Mouse (Mus musculus) embryonic facial prominence, embryonic 14.5 days (tissue): ENCODE data around the gene Vmn2r121. TPM values are rescaled to one million over a fixed set of nuclear protein-coding genes. Genes with fewer than 3 reads are reported as not detected.

ENCODE experiments used
- ATAC-seq: fragments of 200-750 bp; cut with Nextera tagmentation; 2 replicates; pipeline ENCODE4 v1.8.0; 2017; ENCODE audit warnings: low read depth, moderate number of reproducible peaks, moderate TSS enrichment
- DNase-seq: peaks from one replicate; pipeline ENCODE4 v3.0.0-alpha.2; 2015; ENCODE audit warnings: low spot score
- H3K27ac ChIP-seq: fragments of 300-500 bp; sonication (generic); replicated peaks from 2 replicates; pipeline ENCODE4 v1.5.1; 2014; ENCODE audit warnings: low read depth, mild to moderate bottlenecking, low read length, moderate library complexity
- H3K27me3 ChIP-seq: fragments of 300-500 bp; sonication (generic); replicated peaks from 2 replicates; pipeline ENCODE4 v1.6.1; 2014; ENCODE audit warnings: low read length; ENCODE audit not compliant: control insufficient read depth, insufficient read depth
- H3K36me3 ChIP-seq: fragments of 300-500 bp; sonication (generic); 2 replicates; pipeline ENCODE4 v1.6.1; 2014; ENCODE audit warnings: low read length, mixed read lengths; ENCODE audit not compliant: control insufficient read depth, insufficient read depth
- H3K4me1 ChIP-seq: fragments of 300-500 bp; sonication (generic); 2 replicates; pipeline ENCODE4 v1.6.1; 2014; ENCODE audit warnings: antibody characterized with exemption, low read length; ENCODE audit not compliant: control insufficient read depth, insufficient read depth
- H3K4me2 ChIP-seq: fragments of 300-500 bp; sonication (generic); 2 replicates; pipeline ENCODE4 v1.6.1; 2014; ENCODE audit warnings: low read depth, mild to moderate bottlenecking, low read length, moderate library complexity, mixed read lengths
- H3K4me3 ChIP-seq: fragments of 300-500 bp; sonication (generic); 2 replicates; pipeline ENCODE4 v1.5.1; 2014; ENCODE audit warnings: low read depth, mild to moderate bottlenecking, low read length
- H3K9ac ChIP-seq: fragments of 300-500 bp; sonication (generic); 2 replicates; pipeline ENCODE4 v1.6.1; 2014; ENCODE audit warnings: low read depth, mild to moderate bottlenecking, low read length, moderate library complexity, mixed read lengths
- H3K9me3 ChIP-seq: fragments of 300-500 bp; sonication (generic); 2 replicates; pipeline ENCODE4 v1.6.1; 2016; ENCODE audit warnings: low read length; ENCODE audit not compliant: control insufficient read depth
- WGBS: fragments of 180-500 bp; shearing (Covaris S2); extraction: QIAGEN DNeasy Blood & Tissue Kit; methylation state at CpG from one replicate; pipeline ENCODE4 v1.1.7; 2014; 5-methylcytosine and 5-hydroxymethylcytosine counted together
- polyA plus RNA-seq: library from polyadenylated mRNA; unstranded; fragments of >200 nt; fragmentation: Nextera tagmentation; extraction: Ambion mirVana; gene quantifications from 2 replicates; pipeline ENCODE4 v1.2.1, GENCODE M21; 2014

The Vmn2r121 gene
- not detected in 2 replicates for polyA plus RNA-seq

GRCm38 (mm10) chrX:124135852-124136251 is at the start of gene Vmn2r121:
Gene Vmn2r121, minus strand, starts transcription at chrX:124135952.
- Histone ChIP-seq H3K27ac (no peak within 1 kb of the TSS), H3K36me3 (no peaks in the 10 kb centered on the region), H3K9me3 (no peaks in the 10 kb centered on the region), H3K27me3 (no peaks in the 10 kb centered on the region), H3K4me3 (no peak within 1 kb of the TSS), H3K4me2 (no peak within 1 kb of the TSS), H3K9ac (no peak within 1 kb of the TSS), H3K4me1 (no peaks in the 10 kb centered on the region)
- WGBS = 63% methylated on average over 5 of the region's 5 CpGs
- no peak for DNase-seq
- ATAC-seq = no peak
